Mouse (Mus musculus) testis, adult 2 months (tissue): ENCODE results near the gene Clec4b2.
"Not testable (repeated sequence)": the region's sequence is repeated elsewhere in the genome, so short reads cannot be mapped to it uniquely, and the experiment has no call there.

ENCODE experiments used
- CTCF ChIP-seq: fragments of 200-500 bp; IDR thresholded peaks from 2 replicates; pipeline ENCODE4 v1.5.1; 2012; ENCODE audit warnings: low read depth, mild to moderate bottlenecking, inconsistent platforms, low read length, moderate library complexity; ENCODE audit not compliant: control insufficient read depth, insufficient read depth, insufficient replicate concordance
- POLR2A ChIP-seq: fragments of 200-500 bp; IDR thresholded peaks from 2 replicates; pipeline ENCODE4 v1.6.1; 2012; ENCODE audit warnings: low read depth, mild to moderate bottlenecking, inconsistent platforms, low read length, moderate library complexity; ENCODE audit not compliant: control insufficient read depth

GRCm38 (mm10) chr6:123208077-123208439 is 35.4 kb downstream of the Clec4b2 start:
- not testable (repeated sequence) for TF ChIP-seq CTCF, POLR2A
